Mouse (Mus musculus): ENCODE data around the gene Cd79b.

- TF ChIP-seq POLR2AphosphoS2 (IDR thresholded peaks at IDR 0.05; ENCODE audit: low read depth, low read length), result no peak
- no peak for TF ChIP-seq POLR2A (IDR thresholded peaks at IDR 0.05; ENCODE audit: low read depth, low read length)
- no peak for TF ChIP-seq TBP (conservative IDR thresholded peaks at IDR 0.05; ENCODE audit: low read depth, low read length)
- no peak for TF ChIP-seq NELFE (IDR thresholded peaks at IDR 0.05; ENCODE audit: low read depth, low read length)
- TF ChIP-seq CTCF (conservative IDR thresholded peaks at IDR 0.05 in 1 of 2, IDR thresholded peaks at IDR 0.05 in 1 of 2; ENCODE audit: low read depth in 2 of 2, low read length in 2 of 2), result no peak
- no peak for TF ChIP-seq JUN (IDR thresholded peaks at IDR 0.05; ENCODE audit: insufficient read depth, low read depth, low read length)
- TF ChIP-seq RCOR1 (conservative IDR thresholded peaks at IDR 0.05; ENCODE audit: low read depth, low read length), result no peak
- no peak for TF ChIP-seq ZKSCAN1 (IDR thresholded peaks at IDR 0.05; ENCODE audit: borderline replicate concordance, low read depth, low read length)
Observed at GRCm38 (mm10) chr11:106264988-106265387, 49.6 kb downstream of the Cd79b start.
